Mouse (Mus musculus) cortical plate, adult 2 months (tissue): ENCODE results near the gene Sacs.

ENCODE experiments used
- CTCF ChIP-seq: fragments of 200-500 bp; IDR thresholded peaks from 2 replicates; pipeline ENCODE4 v1.5.1; 2011; ENCODE audit warnings: mild to moderate bottlenecking, control low read depth, low read length; ENCODE audit not compliant: insufficient read depth; ENCODE audit errors: extremely low read depth
- POLR2A ChIP-seq: fragments of 200-500 bp; IDR thresholded peaks from 2 replicates; pipeline ENCODE4 v1.6.1; 2011; ENCODE audit warnings: mild to moderate bottlenecking, low read length, control low read depth; ENCODE audit not compliant: insufficient read depth; ENCODE audit errors: extremely low read depth

- TF ChIP-seq CTCF (no peak), POLR2A (no peak)
These were observed 13.5 kb upstream of the Sacs start for GRCm38 (mm10) chr14:61124755-61125154.
